Mouse (Mus musculus): ENCODE data around the gene Pla2g6.

Gene Pla2g6

DNA sequence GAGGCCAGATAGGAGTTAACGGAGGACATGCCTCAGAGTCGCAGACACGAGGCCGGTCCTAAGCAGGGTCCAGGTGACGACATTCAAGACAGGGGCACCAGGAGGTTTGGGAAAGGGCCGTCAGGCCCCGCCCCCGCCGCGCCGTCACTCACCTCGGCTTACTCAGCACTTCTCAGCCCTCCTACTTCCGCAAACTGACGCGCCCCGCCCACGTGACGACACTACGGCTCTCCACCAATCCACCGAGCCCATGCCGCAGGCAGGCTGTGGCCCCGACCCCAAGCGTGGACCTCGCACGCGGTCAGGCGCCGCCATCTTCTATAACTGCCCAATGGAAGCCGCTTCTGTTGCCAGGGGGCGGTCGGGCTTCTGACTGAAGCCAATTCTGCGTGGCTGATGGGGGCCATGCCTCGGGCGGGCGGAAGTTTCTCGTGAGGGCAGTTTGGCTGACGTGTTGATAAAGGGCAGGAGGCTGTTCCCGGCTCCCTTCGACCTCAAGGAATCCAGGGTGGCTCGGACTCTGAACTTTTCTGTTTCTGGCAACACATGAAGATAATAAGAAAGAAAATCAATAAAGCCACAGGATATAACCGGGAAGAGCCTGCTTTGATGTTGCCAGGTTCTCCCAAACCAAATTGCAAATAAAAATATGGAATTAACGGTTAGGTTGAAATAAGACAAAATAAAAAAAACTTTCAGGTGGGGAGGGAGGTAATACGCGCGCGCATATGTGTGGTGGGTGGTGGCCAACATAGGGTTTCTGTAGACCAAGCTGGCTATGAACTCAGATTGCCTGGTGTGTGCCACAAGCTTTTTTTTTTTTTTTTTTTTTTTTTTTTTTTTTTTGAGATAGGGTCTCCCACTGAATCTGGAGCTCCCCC lies at the start of gene Pla2g6:
Gene Pla2g6 (minus strand): TSS at position 333 of the 881 bp plus-strand sequence.
- DNase-seq (ENCODE audit: low spot score) = peak; percentile 99

DNA sequence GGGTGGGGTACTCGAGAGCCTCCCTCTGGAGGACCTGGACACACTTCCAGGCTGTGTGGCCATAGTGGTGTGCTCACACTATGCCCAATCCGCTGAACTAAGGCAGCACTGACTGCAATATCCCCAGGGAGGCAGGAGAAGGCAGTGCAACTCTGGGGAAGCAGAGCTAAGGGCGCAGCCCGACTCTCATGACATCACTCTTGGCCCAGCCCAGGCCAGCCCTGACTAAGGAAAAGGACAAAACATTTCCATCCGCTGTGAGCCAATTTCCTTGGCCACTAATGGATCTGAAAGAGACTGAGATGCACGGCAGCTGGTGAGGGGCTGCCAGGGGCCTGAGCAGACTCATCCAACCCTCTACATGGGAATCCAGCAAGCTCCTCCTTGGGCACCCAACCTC lies 49.5 kb upstream of the Pla2g6 start:
- peak; percentile 89 for DNase-seq (ENCODE audit: low spot score)

- no peak for DNase-seq (ENCODE audit: low spot score)
Observed at GRCm38 (mm10) chr15:79374760-79375159, 46.6 kb upstream of the Pla2g6 start.

DNA sequence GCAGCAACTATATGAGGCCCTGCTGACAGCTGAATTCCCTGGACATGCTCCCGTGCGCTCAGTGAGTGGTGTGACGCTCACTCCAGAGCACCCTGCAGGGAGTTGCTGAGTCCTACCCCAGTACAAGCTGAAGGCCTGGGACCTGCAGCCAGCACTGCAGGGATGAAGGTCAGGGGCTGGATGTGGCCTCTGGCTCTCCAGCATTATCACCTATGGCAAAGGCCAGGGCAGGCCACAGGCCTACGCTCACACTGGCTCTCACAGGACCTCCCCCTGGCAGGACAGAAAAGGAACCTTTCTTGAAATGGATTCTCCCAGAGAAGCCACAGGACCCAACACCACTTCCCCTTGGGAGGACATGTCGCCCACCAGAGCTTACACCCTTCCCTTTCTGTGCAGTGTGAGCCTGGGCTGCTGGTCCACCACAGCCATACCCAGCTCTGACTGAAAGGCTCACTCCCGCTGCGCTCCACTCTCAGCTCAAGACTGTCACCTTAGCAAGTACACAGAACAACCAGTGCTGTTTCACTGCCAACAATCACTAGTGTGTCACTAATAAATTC lies 42.2 kb upstream of the Pla2g6 start:
- DNase-seq (ENCODE audit: low spot score) = no peak

DNA sequence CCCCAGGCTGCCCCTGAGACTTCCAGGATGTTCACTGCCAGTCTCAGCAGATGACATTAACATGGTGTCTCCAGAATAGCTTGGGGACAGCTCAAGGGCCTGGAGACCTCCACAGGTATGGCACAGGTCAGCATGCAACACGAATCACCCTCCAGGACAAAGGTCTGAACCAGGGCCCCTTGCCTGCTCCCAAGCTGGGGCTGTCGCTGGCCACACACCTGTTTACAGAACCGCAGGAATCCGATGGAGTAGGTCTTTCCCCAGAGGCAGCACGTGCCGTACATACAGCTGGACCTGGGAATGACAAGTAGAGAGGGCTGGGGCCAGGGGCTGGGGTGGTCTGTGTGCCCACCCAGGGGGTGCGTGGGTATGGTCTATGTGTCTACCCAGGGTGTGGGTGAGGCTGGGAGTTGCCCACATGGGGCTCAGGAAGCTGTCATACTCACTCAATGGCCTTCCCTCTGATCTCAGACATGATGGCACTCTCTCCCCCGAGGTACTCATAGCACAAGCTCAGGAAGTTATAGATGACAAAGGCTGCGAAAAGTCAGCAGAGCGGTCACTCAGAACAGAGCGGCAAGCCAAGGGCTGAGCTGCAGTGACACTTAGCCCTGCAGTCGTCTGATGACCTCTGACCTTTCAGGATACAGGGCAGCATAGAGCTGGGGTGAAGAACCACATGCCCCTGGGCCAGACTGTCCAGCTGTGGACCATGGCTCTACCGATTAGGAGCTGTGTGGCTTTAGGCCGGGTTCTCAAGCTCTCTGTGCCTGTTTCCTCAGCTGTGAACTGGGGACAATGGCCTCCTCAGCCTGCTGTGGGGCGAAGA lies 41.5 kb upstream of the Pla2g6 start:
- no peak for DNase-seq (ENCODE audit: low spot score)

DNA sequence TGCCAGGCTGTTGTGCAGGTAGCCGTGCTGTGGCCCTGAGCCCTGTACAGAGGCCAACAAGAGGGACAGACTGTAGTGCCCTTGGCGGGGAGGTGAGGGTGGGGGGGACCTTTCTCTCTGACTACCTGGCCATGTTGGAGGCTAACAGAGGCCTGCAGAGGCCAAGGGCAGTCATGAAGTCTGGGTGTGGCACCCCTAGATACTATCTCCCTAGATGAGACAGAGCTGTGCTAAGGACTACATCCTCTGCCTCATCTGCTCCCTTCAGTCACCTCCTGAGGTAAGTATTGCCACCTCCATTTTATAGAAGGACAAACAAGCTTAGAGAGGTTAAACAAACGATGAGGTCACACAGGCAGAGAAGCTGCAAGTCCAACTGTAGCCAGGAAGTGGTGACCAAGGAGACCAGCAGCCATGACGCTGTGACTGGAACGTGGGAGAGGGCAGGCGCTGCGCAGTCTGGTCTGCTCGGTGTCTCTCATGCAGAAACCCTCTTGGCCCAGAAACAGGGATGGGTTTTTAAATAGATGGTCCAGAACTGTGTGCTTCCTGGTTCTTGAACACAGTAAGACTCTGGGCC lies 40.8 kb upstream of the Pla2g6 start:
- peak; percentile 71 for DNase-seq (ENCODE audit: low spot score)

- peak; percentile 89 for DNase-seq (ENCODE audit: low spot score)
Observed at GRCm38 (mm10) chr15:79368313-79368811, 40.2 kb upstream of the Pla2g6 start.

DNA sequence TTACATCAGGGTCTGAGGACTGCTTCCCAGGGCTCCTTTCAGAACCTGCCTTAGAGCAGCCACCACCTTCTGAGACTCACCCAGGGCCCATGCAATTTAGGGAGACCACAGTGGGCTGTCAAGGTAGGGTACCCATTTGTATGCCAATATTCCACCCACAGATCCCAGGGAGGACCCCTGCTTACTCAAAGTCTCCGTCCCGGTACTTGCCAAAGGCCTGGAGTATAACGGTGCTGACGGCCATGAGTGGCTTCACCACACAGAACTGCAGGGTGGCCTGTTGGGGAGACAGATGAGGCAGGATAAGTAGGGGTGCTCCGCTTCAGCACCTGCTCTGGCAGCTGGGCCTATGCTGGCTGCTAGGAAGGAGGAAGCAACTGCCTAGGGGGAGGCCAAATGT lies 38.2 kb upstream of the Pla2g6 start:
- no peak for DNase-seq (ENCODE audit: low spot score)

DNA sequence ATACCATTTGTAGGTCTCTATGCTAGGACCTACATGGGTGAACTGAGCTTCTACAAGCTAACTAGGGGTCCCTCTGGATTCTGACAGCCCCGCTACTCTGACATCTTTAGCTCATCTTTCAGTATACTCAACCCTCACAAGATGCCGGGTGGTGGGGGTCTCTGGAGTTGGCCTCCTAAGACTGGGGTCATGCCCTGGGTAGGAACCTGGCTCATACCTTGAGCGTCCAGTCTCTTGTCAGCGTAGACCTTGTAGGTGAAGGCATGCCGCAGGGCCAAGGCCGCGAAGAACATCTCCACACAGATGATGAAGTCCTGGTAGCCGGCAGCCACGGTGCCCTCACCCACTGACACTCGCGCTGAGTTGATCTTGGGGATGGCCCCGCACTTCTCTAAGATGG lies 36.9 kb upstream of the Pla2g6 start:
- DNase-seq (ENCODE audit: low spot score) = no peak

- no peak for DNase-seq (ENCODE audit: low spot score)
Observed at GRCm38 (mm10) chr15:79364120-79364519, 35.9 kb upstream of the Pla2g6 start.

DNA sequence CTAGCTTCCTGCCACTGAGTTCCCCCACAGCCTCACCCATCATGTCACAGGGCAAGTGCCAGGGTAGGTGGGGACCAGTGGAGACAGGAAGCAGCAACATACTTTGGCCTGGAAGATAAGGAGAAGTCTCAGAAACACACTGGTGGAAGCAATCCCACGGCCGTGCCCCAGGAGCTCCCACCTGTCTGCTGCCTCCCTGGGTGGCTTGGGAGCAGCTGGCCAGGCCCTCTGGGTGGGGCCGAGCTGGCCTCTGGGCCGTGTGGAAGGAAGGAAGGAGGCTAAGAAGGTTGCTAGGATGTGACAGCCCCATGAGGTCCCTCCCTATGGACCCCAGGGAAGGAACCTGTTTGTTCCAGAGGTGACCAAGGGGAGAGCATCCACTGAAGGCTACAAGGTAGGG lies 32.8 kb upstream of the Pla2g6 start:
- DNase-seq (ENCODE audit: low spot score) = no peak

DNA sequence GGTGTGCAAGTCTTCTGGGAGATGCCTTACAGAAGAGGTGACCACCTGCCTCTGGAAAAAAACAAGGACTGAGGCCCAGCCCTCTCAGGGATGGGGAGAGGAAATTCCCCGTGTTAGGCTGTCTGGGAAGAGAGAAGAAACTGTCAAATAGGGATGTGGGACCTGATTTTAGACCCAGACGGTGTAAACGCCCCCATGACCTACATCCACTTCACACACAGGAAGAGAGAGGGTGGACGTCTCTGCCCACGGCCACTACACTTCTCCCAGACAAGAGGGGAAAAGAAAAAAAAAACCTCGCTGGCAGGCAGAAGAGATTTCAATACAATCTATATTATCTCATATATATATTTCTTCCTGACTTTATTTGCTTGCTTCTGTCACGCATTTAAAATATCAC lies 32.2 kb upstream of the Pla2g6 start:
- DNase-seq (ENCODE audit: low spot score) = no peak

GRCm38 (mm10) chr15:79359954-79360353 lies 31.8 kb upstream of the Pla2g6 start:
- DNase-seq (ENCODE audit: low spot score) = no peak

DNA sequence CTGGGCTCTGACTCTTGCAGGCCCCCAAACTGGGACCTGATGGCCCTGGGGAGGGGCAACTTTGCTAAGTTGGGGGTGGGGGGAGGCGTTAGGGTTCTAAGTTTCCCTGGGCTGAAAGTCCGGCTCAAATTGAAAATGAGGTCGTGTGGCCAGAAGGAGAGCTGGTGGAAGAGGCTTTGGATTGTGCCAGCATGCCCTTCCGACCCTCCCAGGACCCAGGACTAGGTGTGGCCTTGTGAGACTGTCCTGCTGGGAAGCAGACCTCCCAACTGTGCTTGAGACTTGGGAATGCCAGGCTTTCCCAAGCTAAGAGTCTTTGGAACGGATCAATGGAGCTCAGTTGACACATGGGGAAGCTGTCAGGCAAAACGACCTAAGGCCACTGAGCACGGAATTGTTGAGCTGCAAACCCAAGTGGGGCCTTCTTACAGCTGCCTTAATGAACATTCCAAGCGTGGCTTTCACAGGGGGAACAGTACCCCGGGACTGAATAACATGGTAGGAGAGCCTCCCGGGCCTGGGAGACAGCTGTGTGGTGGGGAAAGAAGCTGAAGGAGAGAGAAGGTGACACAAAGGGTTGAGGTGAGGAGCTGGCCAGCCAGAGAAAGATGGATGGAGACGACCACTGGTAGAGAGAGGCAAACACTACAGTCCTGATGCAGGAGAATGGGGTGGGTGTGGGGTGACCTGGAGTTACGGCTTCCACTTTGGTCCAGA lies 29.9 kb upstream of the Pla2g6 start:
- DNase-seq (ENCODE audit: low spot score) = no peak

- DNase-seq (ENCODE audit: low spot score) = peak; percentile 64
Observed at GRCm38 (mm10) chr15:79357036-79357911, 29.1 kb upstream of the Pla2g6 start.

- no peak for DNase-seq (ENCODE audit: low spot score)
Observed at GRCm38 (mm10) chr15:79356481-79356880, 28.3 kb upstream of the Pla2g6 start.

DNA sequence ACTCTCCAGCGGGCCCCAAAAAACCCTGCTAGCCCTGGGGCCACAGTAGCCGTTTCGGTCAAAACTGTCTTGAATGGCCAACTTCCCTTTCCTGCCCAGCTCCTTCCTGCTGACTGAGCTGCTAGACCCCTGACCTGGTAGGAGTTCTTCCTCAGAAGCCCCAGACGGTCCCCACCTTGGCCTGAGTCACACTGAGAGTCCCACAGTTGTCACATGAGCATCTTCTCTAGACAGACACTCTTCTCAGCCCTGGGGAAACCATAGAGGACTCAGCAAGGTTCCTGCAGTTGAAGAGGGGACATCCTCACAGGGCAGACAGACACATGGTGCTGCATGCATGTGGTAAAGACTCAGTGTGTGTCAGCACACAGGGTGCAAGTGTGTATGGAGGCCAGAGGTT lies 26.4 kb upstream of the Pla2g6 start:
- peak; percentile 43 for DNase-seq (ENCODE audit: low spot score)

- no peak for DNase-seq (ENCODE audit: low spot score)
Observed at GRCm38 (mm10) chr15:79353690-79354305, 25.6 kb upstream of the Pla2g6 start.

- DNase-seq (ENCODE audit: low spot score) = no peak
Observed at GRCm38 (mm10) chr15:79352479-79352878, 24.3 kb upstream of the Pla2g6 start.

DNA sequence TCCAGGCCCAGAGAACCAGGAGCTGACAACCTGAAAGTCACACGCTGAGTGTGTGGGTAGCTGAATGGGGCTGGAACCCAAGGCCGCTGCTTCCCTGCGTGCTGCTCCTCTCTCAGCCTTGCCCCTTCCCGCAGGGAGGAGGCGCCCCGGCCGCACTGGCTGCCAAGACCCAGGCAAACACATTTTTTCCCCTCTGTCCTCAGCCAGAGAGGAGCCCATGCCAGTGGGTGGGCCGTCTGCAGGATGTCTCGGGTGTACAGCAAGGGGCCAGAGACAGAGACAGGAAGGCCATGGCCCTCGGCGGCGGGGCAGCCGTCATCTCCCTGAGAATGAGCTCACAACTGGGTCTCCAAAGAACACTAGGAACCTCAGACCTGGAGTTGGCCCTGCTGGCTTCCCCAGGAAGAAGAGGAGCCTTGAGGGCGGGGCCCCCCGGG lies 23.2 kb upstream of the Pla2g6 start:
- DNase-seq (ENCODE audit: low spot score) = peak; percentile 86
